Mouse (Mus musculus): Measurements from ENCODE around the gene Hbp1. TPM values are rescaled to one million over a fixed set of nuclear protein-coding genes. Genes with fewer than 3 reads are reported as not detected.
A peak's percentile ranks its signal among the peaks of the same experiment; 100 is the strongest.

Gene Hbp1
- polyA plus RNA-seq, 1 experiment from 2014 or later, result 125 TPM

DNA sequence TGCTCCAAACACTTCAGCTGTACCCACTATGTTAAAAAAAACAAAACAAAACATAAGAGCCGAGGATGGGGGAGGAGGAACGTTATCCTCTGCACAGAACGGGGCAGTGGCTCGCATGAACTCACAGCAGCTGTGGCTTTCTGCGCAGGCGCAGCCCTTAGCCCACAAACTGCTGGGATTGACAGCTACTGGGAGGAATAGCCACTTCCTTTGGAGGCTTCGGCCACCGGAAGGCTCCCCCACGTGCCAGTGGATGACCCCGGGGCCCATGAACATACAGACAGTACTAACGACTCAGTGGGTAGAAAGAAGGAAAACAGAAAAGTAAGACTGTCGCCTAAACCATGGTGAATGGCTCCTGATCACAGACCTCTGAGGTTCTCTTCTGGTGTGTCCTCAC is 34.3 kb upstream of the Hbp1 start:
- Histone ChIP-seq H3K9me3 (ENCODE audit: control insufficient read depth, low read length) (no peaks in the 10 kb centered on the region), H3K9ac (ENCODE audit: low read length) (no peak overlapping the region), H3K4me1 (ENCODE audit: control insufficient read depth, insufficient read depth, low read length) (no peaks in the 10 kb centered on the region), H3K27me3 (ENCODE audit: control insufficient read depth, insufficient read depth, low read length) (no peaks in the 10 kb centered on the region), H3K36me3 (ENCODE audit: control insufficient read depth, insufficient read depth, low read length) (no peaks in the 10 kb centered on the region), H3K4me3 (ENCODE audit: low read depth, low read length) (no peak overlapping the region), H3K4me2 (ENCODE audit: low read depth, severe bottlenecking) (no peak overlapping the region), H3K27ac (replicated peaks; ENCODE audit: low read depth, low read length) (no peak overlapping the region)
- WGBS, result 76% methylated on average over 12 of the region's 12 CpGs
- ATAC-seq (ENCODE audit: insufficient number of reproducible peaks, low FRiP score, low TSS enrichment, low read depth), result no peak
- no peak for DNase-seq (ENCODE audit: low spot score)

DNA sequence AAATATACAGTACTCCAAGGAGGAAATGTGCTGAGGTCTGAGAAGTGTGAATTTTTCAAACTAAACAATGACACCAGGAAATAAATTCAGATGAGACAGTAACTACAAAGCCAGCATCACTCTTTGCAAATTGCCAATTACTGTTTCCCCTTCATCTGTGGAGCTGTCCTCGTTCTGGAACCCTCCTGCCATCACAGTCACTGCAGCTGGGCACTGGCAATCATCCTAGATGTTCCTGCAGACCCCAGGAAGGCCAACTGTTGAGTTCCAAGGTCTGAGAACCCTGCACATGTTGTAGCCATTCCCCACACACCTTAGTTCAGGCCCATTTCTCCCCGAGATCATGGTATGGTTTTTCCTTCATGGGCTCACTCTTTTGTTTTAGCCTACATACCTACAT is 33.9 kb upstream of the Hbp1 start:
- no peak overlapping the region for H3K27ac ChIP-seq (replicated peaks; ENCODE audit: low read depth, low read length)
- 43% methylated on average over 2 of the region's 2 CpGs for WGBS
- H3K36me3 ChIP-seq (ENCODE audit: control insufficient read depth, insufficient read depth, low read length), result no peaks in the 10 kb centered on the region

GRCm38 (mm10) chr12:31983769-31984168 is 33.4 kb upstream of the Hbp1 start:
- Histone ChIP-seq H3K27me3 (ENCODE audit: control insufficient read depth, insufficient read depth, low read length) (no peaks in the 10 kb centered on the region), H3K4me2 (ENCODE audit: low read depth, severe bottlenecking) (no peak overlapping the region), H3K9ac (ENCODE audit: low read length) (no peak overlapping the region), H3K9me3 (ENCODE audit: control insufficient read depth, low read length) (no peaks in the 10 kb centered on the region), H3K27ac (replicated peaks; ENCODE audit: low read depth, low read length) (no peak overlapping the region), H3K4me1 (ENCODE audit: control insufficient read depth, insufficient read depth, low read length) (no peaks in the 10 kb centered on the region), H3K4me3 (ENCODE audit: low read depth, low read length) (no peak overlapping the region), H3K36me3 (ENCODE audit: control insufficient read depth, insufficient read depth, low read length) (no peaks in the 10 kb centered on the region)
- ATAC-seq (ENCODE audit: insufficient number of reproducible peaks, low FRiP score, low TSS enrichment, low read depth), result no peak
- 72% methylated on average over 6 of the region's 6 CpGs for WGBS
- DNase-seq (ENCODE audit: low spot score), result no peak

More for the DNA sequence above, 33.9 kb upstream of the Hbp1 start:
- Histone ChIP-seq H3K4me1 (ENCODE audit: control insufficient read depth, insufficient read depth, low read length) (no peaks in the 10 kb centered on the region), H3K4me2 (ENCODE audit: low read depth, severe bottlenecking) (no peak overlapping the region), H3K9ac (ENCODE audit: low read length) (no peak overlapping the region), H3K9me3 (ENCODE audit: control insufficient read depth, low read length) (no peaks in the 10 kb centered on the region), H3K4me3 (ENCODE audit: low read depth, low read length) (no peak overlapping the region), H3K27me3 (ENCODE audit: control insufficient read depth, insufficient read depth, low read length) (no peaks in the 10 kb centered on the region)
- ATAC-seq (ENCODE audit: insufficient number of reproducible peaks, low FRiP score, low TSS enrichment, low read depth) (no peak), DNase-seq (ENCODE audit: low spot score) (no peak)

DNA sequence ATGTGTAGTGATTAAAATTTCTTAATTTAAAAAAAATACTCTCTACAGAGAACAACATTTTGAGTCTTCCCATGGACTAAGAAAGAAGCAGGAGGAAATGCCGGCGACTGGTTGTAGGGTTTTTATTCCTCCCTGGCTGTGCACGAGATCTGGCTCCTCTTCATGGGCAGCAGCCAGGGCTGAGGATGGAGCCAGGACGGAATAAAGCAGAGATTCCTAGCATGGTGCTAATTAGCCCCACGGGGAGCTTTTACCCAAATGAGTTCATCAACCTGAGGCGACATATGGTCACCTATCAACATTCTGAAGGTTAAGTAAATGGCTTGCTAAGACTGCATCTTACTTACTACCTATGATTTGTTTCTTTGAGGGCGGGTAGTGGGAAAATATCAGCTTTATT is 32.9 kb upstream of the Hbp1 start:
- Histone ChIP-seq H3K27ac (replicated peaks; ENCODE audit: low read depth, low read length) (no peak overlapping the region), H3K27me3 (ENCODE audit: control insufficient read depth, insufficient read depth, low read length) (no peaks in the 10 kb centered on the region), H3K4me3 (ENCODE audit: low read depth, low read length) (no peak overlapping the region), H3K9ac (ENCODE audit: low read length) (no peak overlapping the region), H3K4me2 (ENCODE audit: low read depth, severe bottlenecking) (no peak overlapping the region), H3K4me1 (ENCODE audit: control insufficient read depth, insufficient read depth, low read length) (no peaks in the 10 kb centered on the region), H3K9me3 (ENCODE audit: control insufficient read depth, low read length) (no peaks in the 10 kb centered on the region), H3K36me3 (ENCODE audit: control insufficient read depth, insufficient read depth, low read length) (no peaks in the 10 kb centered on the region)
- no peak for DNase-seq (ENCODE audit: low spot score)
- ATAC-seq (ENCODE audit: insufficient number of reproducible peaks, low FRiP score, low TSS enrichment, low read depth), result no peak
- 37% methylated on average over 7 of the region's 7 CpGs for WGBS

DNA sequence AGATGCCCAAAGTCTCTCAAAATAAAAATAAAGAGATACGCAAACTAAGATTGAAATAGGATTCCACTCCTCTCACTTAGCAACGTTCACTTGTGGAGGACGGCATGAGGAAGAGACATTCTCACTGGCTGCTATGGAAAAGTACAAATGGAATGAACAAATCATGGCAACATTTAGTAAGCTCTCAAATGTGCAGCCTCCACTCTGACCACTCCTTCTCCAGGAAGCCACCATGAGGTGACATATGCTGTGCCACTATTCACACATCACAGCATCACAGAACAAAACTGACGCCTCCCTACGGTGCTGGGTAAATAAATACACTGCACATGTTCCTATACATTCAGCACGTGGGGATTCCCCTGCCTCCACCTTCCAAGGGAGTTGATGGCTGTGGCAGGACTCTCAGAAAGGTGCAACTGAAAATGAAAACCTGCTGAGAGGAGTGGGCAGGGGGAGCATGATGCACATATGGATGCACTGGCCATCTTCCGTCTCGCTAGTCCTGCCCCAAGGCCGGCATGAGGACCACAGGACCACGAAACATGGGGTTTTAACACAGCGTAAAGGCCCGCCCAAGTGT is 27.4 kb upstream of the Hbp1 start:
- ATAC-seq (ENCODE audit: insufficient number of reproducible peaks, low FRiP score, low TSS enrichment, low read depth) (no peak), DNase-seq (ENCODE audit: low spot score) (no peak)
- no peak overlapping the region for H3K4me3 ChIP-seq (ENCODE audit: low read depth, low read length)
- no peaks in the 10 kb centered on the region for H3K27me3 ChIP-seq (ENCODE audit: control insufficient read depth, insufficient read depth, low read length)
- no peak overlapping the region for H3K9ac ChIP-seq (ENCODE audit: low read length)
- WGBS, result 75% methylated on average over 12 of the region's 12 CpGs
- H3K36me3 ChIP-seq (ENCODE audit: control insufficient read depth, insufficient read depth, low read length), result no peaks in the 10 kb centered on the region
- H3K27ac ChIP-seq (replicated peaks; ENCODE audit: low read depth, low read length), result no peak overlapping the region
- H3K4me1 ChIP-seq (ENCODE audit: control insufficient read depth, insufficient read depth, low read length), result no peaks in the 10 kb centered on the region
- no peak overlapping the region for H3K4me2 ChIP-seq (ENCODE audit: low read depth, severe bottlenecking)
- no peaks in the 10 kb centered on the region for H3K9me3 ChIP-seq (ENCODE audit: control insufficient read depth, low read length)

GRCm38 (mm10) chr12:31976544-31976943 is 26.2 kb upstream of the Hbp1 start:
- DNase-seq (ENCODE audit: low spot score), result peak; percentile 28
- H3K27ac ChIP-seq (replicated peaks; ENCODE audit: low read depth, low read length), result no peak overlapping the region
- WGBS, result 55% methylated on average over 7 of the region's 7 CpGs

DNA sequence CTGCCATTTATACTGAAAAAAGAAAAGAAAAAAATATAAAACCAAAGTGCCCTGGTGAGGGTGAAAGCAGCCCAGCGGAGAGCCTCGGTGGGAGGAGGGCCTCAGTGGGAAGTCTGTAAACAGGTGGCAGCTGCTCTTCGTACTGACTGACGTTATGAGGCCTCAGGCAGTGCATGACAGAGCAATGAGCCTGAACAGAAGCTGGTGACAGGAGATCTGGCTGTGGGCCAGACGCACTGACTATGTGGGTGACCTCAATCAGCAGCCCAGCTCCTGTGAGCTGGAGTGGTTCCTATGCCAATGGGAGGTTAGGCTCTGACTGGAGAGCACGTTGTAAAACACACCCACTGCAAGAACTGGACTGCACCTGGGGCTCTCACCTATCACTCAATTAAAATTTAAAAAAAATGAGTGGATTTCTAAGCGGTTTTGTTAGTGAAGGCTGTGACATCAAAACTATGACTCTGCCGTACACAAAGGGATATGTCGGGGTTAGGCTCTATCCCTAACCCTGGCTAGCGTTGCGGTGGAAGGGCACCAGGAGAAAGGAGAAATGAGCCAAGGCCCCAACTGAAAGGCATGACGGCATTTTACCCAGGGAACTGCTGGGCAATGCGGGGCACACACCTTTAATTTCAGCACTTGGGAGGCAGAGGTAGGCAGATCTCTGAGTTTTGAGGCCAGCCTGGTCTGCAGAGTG is 23.3 kb upstream of the Hbp1 start:
- no peaks in the 10 kb centered on the region for H3K4me1 ChIP-seq (ENCODE audit: control insufficient read depth, insufficient read depth, low read length)
- H3K4me2 ChIP-seq (ENCODE audit: low read depth, severe bottlenecking), result no peak overlapping the region
- no peak overlapping the region for H3K9ac ChIP-seq (ENCODE audit: low read length)
- no peak overlapping the region for H3K4me3 ChIP-seq (ENCODE audit: low read depth, low read length)
- no peaks in the 10 kb centered on the region; the same call in 1 of the 2 replicates for H3K36me3 ChIP-seq (ENCODE audit: control insufficient read depth, insufficient read depth, low read length)
- no peak overlapping the region for H3K27ac ChIP-seq (replicated peaks; ENCODE audit: low read depth, low read length)
- ATAC-seq (ENCODE audit: insufficient number of reproducible peaks, low FRiP score, low TSS enrichment, low read depth) (peak; percentile 47; the same call in 1 of the 2 replicates), DNase-seq (ENCODE audit: low spot score) (peak; percentile 24)
- no peaks in the 10 kb centered on the region for H3K27me3 ChIP-seq (ENCODE audit: control insufficient read depth, insufficient read depth, low read length)
- WGBS, result 67% methylated on average over 13 of the region's 13 CpGs
- H3K9me3 ChIP-seq (ENCODE audit: control insufficient read depth, low read length), result no peaks in the 10 kb centered on the region

More at GRCm38 (mm10) chr12:31976544-31976943, 26.2 kb upstream of the Hbp1 start:
- Histone ChIP-seq H3K4me2 (ENCODE audit: low read depth, severe bottlenecking) (no peak overlapping the region), H3K4me3 (ENCODE audit: low read depth, low read length) (no peak overlapping the region), H3K9ac (ENCODE audit: low read length) (no peak overlapping the region), H3K36me3 (ENCODE audit: control insufficient read depth, insufficient read depth, low read length) (no peaks in the 10 kb centered on the region), H3K27me3 (ENCODE audit: control insufficient read depth, insufficient read depth, low read length) (no peaks in the 10 kb centered on the region), H3K9me3 (ENCODE audit: control insufficient read depth, low read length) (no peaks in the 10 kb centered on the region), H3K4me1 (ENCODE audit: control insufficient read depth, insufficient read depth, low read length) (no peaks in the 10 kb centered on the region)
- no peak for ATAC-seq (ENCODE audit: insufficient number of reproducible peaks, low FRiP score, low TSS enrichment, low read depth)

GRCm38 (mm10) chr12:31971547-31971946 is 21.2 kb upstream of the Hbp1 start:
- Histone ChIP-seq H3K9ac (ENCODE audit: low read length) (no peak overlapping the region), H3K4me1 (ENCODE audit: control insufficient read depth, insufficient read depth, low read length) (no peaks in the 10 kb centered on the region), H3K4me3 (ENCODE audit: low read depth, low read length) (no peak overlapping the region), H3K4me2 (ENCODE audit: low read depth, severe bottlenecking) (no peak overlapping the region), H3K27me3 (ENCODE audit: control insufficient read depth, insufficient read depth, low read length) (no peaks in the 10 kb centered on the region), H3K9me3 (ENCODE audit: control insufficient read depth, low read length) (no peaks in the 10 kb centered on the region), H3K27ac (replicated peaks; ENCODE audit: low read depth, low read length) (no peak overlapping the region), H3K36me3 (ENCODE audit: control insufficient read depth, insufficient read depth, low read length) (no peaks in the 10 kb centered on the region; the same call in 1 of the 2 replicates)
- ATAC-seq (ENCODE audit: insufficient number of reproducible peaks, low FRiP score, low TSS enrichment, low read depth), result no peak
- WGBS, result 88% methylated on average over 8 of the region's 8 CpGs
- no peak for DNase-seq (ENCODE audit: low spot score)
